Mouse (Mus musculus): ENCODE measurements around the gene Shisa3. TPM values are rescaled to one million over a fixed set of nuclear protein-coding genes. Genes with fewer than 3 reads are reported as not detected.

Shisa3 gene
- polyA plus RNA-seq, 1 experiment = 0.38 TPM

DNA sequence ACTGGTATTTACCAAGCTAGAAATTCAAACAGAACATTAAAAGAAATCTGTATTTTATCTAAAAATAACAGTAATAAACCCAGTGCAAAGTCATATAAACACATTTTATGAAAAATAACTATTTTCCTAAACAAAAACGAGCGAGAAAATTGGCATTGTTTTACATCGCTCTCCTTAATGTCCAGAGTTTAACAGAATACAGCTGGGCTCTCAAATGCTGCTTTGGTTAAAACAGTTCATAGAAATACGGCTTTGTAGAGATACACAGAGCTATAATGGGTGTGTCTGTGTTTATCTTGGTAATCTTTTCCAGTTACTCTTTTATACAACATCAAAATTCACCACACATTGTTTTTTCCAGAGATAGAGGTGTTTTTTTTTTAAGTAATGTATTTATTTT is 44.8 kb downstream of the Shisa3 start:
- WGBS = 96% methylated on average over 4 of the region's 4 CpGs

DNA sequence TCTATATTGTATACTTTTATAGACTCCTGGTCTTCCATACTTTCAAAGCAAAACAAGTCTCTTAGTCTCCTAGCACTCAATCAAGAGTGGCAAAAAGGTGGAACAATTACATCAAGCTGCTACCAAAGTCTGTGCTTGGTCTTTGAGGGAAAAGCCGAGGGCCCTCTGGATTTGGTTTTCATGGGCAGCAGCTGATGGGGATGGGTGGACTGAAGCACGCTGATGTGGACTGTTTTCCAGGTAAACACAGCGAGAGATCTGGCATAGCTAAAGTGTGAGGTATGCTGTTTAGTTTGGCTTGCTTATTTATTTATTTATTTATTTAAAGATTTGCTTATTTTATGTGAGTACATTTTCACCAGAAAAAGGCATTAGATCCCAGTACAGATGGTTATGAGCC is 45.9 kb downstream of the Shisa3 start:
- Histone ChIP-seq H3K27me3 (ENCODE audit: control insufficient read depth, insufficient read depth, low read length) (no peaks in the 10 kb centered on the region), H3K4me1 (ENCODE audit: control insufficient read depth, insufficient read depth, low read length) (peaks cover 6% of the 10 kb centered on the region), H3K27ac (ENCODE audit: insufficient read depth, low read length) (no peak overlapping the region), H3K4me3 (replicated peaks; ENCODE audit: insufficient read depth, low read depth, low read length) (no peak overlapping the region)
- TF ChIP-seq POLR2A (IDR thresholded peaks at IDR 0.05; ENCODE audit: borderline replicate concordance, insufficient read depth, low read length) (no peak), CTCF (IDR thresholded peaks at IDR 0.05; ENCODE audit: borderline replicate concordance, insufficient read depth, low read depth, low read length) (no peak)
- WGBS = 92% methylated on average over 3 of the region's 3 CpGs
- no peak for DNase-seq

More for the DNA sequence above, 44.8 kb downstream of the Shisa3 start:
- Histone ChIP-seq H3K27me3 (ENCODE audit: control insufficient read depth, insufficient read depth, low read length) (no peaks in the 10 kb centered on the region), H3K4me1 (ENCODE audit: control insufficient read depth, insufficient read depth, low read length) (peaks cover 6% of the 10 kb centered on the region), H3K27ac (ENCODE audit: insufficient read depth, low read length) (no peak overlapping the region), H3K4me3 (replicated peaks; ENCODE audit: insufficient read depth, low read depth, low read length) (no peak overlapping the region)
- TF ChIP-seq POLR2A (IDR thresholded peaks at IDR 0.05; ENCODE audit: borderline replicate concordance, insufficient read depth, low read length) = no peak
- no peak for TF ChIP-seq CTCF (IDR thresholded peaks at IDR 0.05; ENCODE audit: borderline replicate concordance, insufficient read depth, low read depth, low read length)
- no peak for DNase-seq

DNA sequence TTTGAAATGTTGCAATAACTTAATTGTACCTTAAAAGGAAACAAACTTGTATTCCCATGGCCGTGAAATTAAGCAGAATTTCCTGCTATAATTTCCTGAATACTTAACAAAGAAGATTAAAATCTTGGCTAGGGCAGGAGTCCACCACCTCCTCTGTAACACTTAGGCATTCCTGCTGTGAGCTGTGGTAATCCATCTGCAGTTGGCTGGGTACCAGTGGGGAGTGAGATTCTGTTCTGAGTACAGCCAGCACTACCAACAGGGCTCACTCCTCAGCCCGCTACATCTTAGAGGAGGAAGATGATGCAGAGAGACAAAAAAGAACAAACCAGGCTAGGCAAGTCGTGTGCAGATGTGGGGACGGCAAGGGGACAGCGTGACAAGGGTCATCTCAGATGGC is 46.9 kb downstream of the Shisa3 start:
- H3K4me3 ChIP-seq (replicated peaks; ENCODE audit: insufficient read depth, low read depth, low read length) = no peak overlapping the region
- H3K4me1 ChIP-seq (ENCODE audit: control insufficient read depth, insufficient read depth, low read length) = peaks cover 6% of the 10 kb centered on the region
- no peaks in the 10 kb centered on the region for H3K27me3 ChIP-seq (ENCODE audit: control insufficient read depth, insufficient read depth, low read length)
- no peak for TF ChIP-seq CTCF (IDR thresholded peaks at IDR 0.05; ENCODE audit: borderline replicate concordance, insufficient read depth, low read depth, low read length)
- TF ChIP-seq POLR2A (IDR thresholded peaks at IDR 0.05; ENCODE audit: borderline replicate concordance, insufficient read depth, low read length) = no peak
- peak; percentile 42 to 65 for DNase-seq
- no peak overlapping the region for H3K27ac ChIP-seq (ENCODE audit: insufficient read depth, low read length)
- 40% methylated on average over 5 of the region's 5 CpGs for WGBS

DNA sequence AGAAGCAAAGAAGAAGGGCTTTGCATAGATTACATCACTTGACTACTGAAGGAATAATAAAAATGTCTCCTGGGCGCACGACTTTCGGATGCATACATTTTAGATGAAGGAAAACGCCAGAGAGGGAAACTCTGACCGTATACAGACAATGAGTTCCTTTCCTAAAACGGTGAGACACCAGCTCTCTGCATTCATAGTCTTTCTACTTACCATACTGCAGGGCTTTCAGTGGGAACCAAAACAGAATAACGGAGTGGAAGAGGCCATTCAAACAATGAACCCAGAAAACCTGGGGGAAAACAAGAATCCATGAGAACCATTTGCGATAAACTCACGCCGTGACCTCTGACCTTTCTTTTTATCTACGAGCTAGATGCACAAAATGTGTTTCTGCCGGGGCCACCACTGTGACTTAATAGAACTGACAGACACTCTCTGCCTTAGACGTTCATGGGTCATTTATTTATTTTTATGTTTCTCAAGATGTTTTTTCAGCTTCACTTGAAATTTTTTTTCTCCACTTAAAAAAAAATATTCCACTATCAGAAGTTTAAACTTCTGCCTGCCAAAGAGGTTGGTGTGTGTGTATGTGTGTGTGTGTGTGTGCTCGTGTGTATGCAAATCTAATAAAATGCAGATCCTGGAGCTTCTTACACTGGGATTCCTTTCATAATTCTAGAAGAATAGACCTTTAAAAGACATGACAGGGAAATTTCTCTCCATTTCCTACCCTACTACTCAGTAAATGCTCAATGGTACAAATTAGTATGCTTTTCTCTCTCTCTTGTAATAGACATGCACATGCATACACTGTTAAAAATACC is 48.2 kb downstream of the Shisa3 start:
- Histone ChIP-seq H3K27ac (ENCODE audit: insufficient read depth, low read length) (no peak overlapping the region), H3K4me1 (ENCODE audit: control insufficient read depth, insufficient read depth, low read length) (peaks cover 6% of the 10 kb centered on the region), H3K27me3 (ENCODE audit: control insufficient read depth, insufficient read depth, low read length) (no peaks in the 10 kb centered on the region), H3K4me3 (replicated peaks; ENCODE audit: insufficient read depth, low read depth, low read length) (no peak overlapping the region)
- no peak for TF ChIP-seq POLR2A (IDR thresholded peaks at IDR 0.05; ENCODE audit: borderline replicate concordance, insufficient read depth, low read length)
- no peak for TF ChIP-seq CTCF (IDR thresholded peaks at IDR 0.05; ENCODE audit: borderline replicate concordance, insufficient read depth, low read depth, low read length)
- no peak for DNase-seq
- WGBS = 80% methylated on average over 14 of the region's 14 CpGs

DNA sequence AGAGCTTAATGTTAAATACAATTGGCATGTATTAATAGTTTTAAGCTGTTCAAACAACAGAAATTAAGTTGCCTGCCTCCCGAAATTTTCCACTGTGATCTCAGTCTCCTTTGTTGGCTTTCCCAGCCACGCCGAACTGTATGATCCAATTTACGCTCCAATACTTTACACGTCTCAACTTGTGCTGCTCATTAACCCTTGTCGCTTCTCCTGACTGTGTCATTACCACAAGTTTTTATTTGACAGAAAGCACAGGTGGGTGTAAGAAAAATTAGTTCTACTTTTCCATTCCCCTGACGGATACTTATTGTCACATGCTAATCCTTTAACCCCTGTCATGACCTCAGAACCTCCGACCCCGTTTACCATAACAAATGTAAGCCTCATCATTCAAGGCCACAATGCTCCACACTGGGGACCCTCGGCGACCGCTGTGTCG is 49.2 kb downstream of the Shisa3 start:
- H3K4me1 ChIP-seq (ENCODE audit: control insufficient read depth, insufficient read depth, low read length) = peaks cover 6% of the 10 kb centered on the region
- H3K4me3 ChIP-seq (replicated peaks; ENCODE audit: insufficient read depth, low read depth, low read length) = no peak overlapping the region
- WGBS = 76% methylated on average over 13 of the region's 13 CpGs
- H3K27me3 ChIP-seq (ENCODE audit: control insufficient read depth, insufficient read depth, low read length) = no peaks in the 10 kb centered on the region
- TF ChIP-seq CTCF (IDR thresholded peaks at IDR 0.05; ENCODE audit: borderline replicate concordance, insufficient read depth, low read depth, low read length) (no peak), POLR2A (IDR thresholded peaks at IDR 0.05; ENCODE audit: borderline replicate concordance, insufficient read depth, low read length) (no peak)
- no peak overlapping the region for H3K27ac ChIP-seq (ENCODE audit: insufficient read depth, low read length)
- no peak for DNase-seq

DNA sequence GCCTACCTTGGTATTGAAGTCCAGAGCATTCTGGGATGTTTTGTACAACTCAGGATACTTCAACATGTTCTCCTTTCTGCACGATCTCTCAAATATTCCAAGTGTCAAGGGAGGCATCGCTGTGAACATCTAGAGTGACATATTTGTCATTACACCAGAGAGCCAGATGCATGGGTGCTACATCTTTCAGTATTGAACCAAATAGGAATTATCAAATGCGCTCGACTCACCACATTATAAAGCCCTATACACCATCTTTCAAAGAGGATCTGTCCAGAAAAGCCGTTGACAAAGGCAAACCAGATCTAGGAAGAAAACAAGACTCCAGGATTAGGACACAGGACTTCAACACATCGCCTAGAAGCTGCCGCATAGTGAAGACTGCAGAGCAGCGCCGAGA is 52.2 kb downstream of the Shisa3 start:
- Histone ChIP-seq H3K27me3 (ENCODE audit: control insufficient read depth, insufficient read depth, low read length) (no peaks in the 10 kb centered on the region; the same call in 1 of the 2 replicates), H3K4me3 (replicated peaks; ENCODE audit: insufficient read depth, low read depth, low read length) (no peak overlapping the region), H3K27ac (ENCODE audit: insufficient read depth, low read length) (no peak overlapping the region), H3K4me1 (ENCODE audit: control insufficient read depth, insufficient read depth, low read length) (peaks cover 3% of the 10 kb centered on the region; the same call in 1 of the 2 replicates)
- 96% methylated on average over 9 of the region's 9 CpGs for WGBS
- no peak for TF ChIP-seq POLR2A (IDR thresholded peaks at IDR 0.05; ENCODE audit: borderline replicate concordance, insufficient read depth, low read length)
- no peak for TF ChIP-seq CTCF (IDR thresholded peaks at IDR 0.05; ENCODE audit: borderline replicate concordance, insufficient read depth, low read depth, low read length)
- DNase-seq = no peak

DNA sequence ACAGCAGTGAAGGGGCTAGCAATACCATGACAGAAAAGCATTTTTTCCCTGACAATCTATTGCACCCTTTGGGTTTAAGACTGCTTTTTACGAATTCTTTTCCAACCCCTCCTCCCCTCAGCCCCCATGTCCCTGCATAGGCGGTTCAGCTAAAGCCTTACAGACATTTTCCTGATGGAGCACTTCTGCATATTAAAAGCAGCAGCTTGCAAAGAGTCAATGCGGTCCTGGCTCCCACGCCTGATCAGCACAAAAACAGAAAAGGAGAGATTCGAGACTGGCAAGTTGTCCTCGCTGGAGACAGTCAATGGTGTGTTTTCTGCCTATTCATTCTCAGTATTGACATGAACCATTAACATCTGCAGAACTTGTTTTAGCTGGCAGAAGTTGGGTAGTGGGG is 55.0 kb downstream of the Shisa3 start:
- Histone ChIP-seq H3K27me3 (ENCODE audit: control insufficient read depth, insufficient read depth, low read length) (no peaks in the 10 kb centered on the region; the same call in 1 of the 2 replicates), H3K4me1 (ENCODE audit: control insufficient read depth, insufficient read depth, low read length) (no peaks in the 10 kb centered on the region), H3K4me3 (replicated peaks; ENCODE audit: insufficient read depth, low read depth, low read length) (no peak overlapping the region), H3K27ac (ENCODE audit: insufficient read depth, low read length) (no peak overlapping the region)
- WGBS = 62% methylated on average over 6 of the region's 6 CpGs
- DNase-seq = no peak
- no peak for TF ChIP-seq CTCF (IDR thresholded peaks at IDR 0.05; ENCODE audit: borderline replicate concordance, insufficient read depth, low read depth, low read length)
- TF ChIP-seq POLR2A (IDR thresholded peaks at IDR 0.05; ENCODE audit: borderline replicate concordance, insufficient read depth, low read length) = no peak

DNA sequence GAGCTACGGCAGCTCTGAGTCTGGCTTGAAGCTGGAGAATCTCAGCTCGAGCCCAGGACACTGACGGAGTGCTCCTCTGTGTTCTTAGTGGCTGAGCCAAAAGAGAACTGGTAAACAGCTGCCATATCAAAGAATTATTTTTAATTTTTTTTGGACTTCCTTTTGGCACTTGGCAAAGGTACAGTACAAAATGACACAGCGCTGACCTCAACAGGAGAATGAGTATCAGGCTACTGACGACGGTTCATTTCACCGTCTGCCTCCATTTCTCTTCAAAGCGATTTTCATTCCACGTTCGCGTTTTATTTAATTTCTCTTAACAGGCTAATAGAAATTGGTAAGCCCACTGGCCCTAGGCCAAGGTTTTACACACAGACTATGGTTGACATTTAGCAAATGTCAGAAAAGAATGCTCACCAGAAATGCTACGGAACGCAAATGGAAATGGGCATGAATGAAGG is 61.8 kb downstream of the Shisa3 start:
- no peaks in the 10 kb centered on the region for H3K27me3 ChIP-seq (ENCODE audit: control insufficient read depth, insufficient read depth, low read length)
- TF ChIP-seq POLR2A (IDR thresholded peaks at IDR 0.05; ENCODE audit: borderline replicate concordance, insufficient read depth, low read length) (no peak), CTCF (IDR thresholded peaks at IDR 0.05; ENCODE audit: borderline replicate concordance, insufficient read depth, low read depth, low read length) (no peak)
- no peak overlapping the region for H3K4me3 ChIP-seq (replicated peaks; ENCODE audit: insufficient read depth, low read depth, low read length)
- H3K4me1 ChIP-seq (ENCODE audit: control insufficient read depth, insufficient read depth, low read length) = peaks cover 4% of the 10 kb centered on the region; the same call in 1 of the 2 replicates
- H3K27ac ChIP-seq (ENCODE audit: insufficient read depth, low read length) = no peak overlapping the region
- DNase-seq = peak; percentile 24 to 52
- WGBS = 7% methylated on average over 13 of the region's 13 CpGs
